Mouse (Mus musculus): ENCODE measurements around the gene Hk1.

DNA sequence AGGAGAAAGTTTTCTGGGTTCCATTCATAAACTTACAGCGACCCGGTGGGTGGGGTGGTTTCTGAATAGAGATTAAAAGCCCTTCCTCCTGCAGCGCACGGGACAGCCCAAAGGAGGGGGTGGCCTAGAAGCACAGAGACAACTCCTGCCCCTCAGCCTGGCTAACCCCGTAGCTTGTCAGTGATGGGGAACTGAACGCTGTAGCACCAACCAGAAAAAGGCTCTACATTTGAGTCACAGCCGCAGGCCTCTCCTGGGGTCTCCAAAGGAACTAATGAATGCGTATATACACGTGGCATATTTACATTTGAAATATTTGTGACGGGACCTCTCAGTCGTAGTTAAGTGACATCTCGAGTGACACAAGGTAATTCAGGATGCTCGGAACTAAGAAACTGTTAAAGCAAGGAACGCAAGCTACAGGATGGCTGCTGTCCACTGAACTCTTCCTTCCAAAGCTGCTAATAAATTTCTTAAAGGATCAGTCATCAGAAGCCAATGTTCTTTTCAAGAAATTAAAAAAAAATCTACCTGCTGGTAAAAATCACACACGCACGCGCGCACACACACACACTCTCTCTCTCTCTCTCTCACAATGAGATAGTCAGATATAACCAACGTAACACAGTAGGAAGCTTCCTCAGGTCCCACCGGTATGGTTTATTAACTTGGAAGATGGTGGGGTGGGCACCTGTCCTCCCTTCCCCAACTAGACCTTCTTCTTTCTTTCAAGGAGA is 44.9 kb downstream of the Hk1 start:
- TF ChIP-seq POLR2A (IDR thresholded peaks at IDR 0.05; ENCODE audit: extremely low read depth, insufficient read depth, low read length) (no peak), CTCF (IDR thresholded peaks at IDR 0.05; ENCODE audit: low read depth, low read length) (no peak)
